Mouse (Mus musculus) megakaryocyte, adult 5-6 weeks (primary cell): Measurements from ENCODE around the gene Osm. TPM values are rescaled to one million over a fixed set of nuclear protein-coding genes. Genes with fewer than 3 reads are reported as not detected.

ENCODE experiments used
- ATAC-seq: 2 replicates; pipeline ENCODE4 v1.8.0; 2016; ENCODE audit warnings: mild to moderate bottlenecking, inconsistent platforms; ENCODE audit not compliant: poor library complexity, severe bottlenecking
- total RNA-seq, 2 experiments: library from RNA; stranded (forward) in 1 of 2; stranded (reverse) in 1 of 2; fragments of 153-499, 151-499 nt in 1 of 2; fragments of 221-1000, 200-1000 nt in 1 of 2; gene quantifications; 2 replicates each; pipeline versions ENCODE4 v1.2.3 to v1.2.4; 2015 to 2017

The Osm gene
- total RNA-seq, 2 experiments from 2014 or later: 34.4 to 39.2 TPM

DNA sequence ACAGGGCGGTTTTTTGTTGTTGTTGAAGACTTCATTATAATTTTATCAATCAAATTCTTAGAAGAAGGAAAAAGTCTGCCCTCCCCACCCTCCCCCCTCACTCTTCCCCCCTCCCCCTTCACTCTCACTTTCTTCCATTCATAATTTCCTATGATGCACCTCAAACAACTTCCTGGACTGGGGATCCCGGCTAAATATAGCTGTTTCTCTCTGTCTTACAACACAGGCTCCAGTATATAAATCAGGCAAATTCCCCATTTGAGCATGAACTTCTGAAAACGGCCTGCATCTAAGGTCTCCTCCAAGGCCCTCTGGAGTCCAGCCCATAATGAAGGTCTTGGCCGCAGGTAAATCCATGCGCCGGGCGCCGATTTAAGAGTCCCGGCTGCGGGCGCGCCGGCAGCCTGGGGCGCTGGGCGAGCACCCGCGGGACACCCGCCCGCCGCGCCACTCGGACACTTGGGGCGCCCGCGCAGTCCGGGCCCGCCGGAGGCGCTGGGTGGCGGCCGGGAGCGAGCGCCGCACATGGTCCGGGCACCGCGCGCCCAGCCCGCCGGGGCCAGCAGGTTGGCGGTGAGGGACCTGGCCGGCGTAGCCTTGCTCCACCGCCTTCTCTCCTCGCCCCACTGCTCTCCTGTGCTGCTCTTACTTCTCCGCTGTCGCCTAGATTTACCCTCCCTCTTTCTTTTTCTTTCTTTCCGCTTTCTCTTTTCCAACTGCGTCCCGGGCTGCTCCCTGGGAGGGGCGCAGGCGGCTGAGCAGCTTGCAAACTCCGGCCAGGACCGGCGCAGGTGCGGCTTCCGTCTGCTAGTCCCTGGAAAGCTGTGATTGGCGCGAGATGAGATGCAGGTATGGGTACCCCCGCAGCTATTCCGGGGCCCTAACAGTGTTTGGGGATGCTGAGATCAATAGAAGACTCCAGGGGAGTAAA is 30.3 kb downstream of the Osm start:
- ATAC-seq: peak; percentile 76

DNA sequence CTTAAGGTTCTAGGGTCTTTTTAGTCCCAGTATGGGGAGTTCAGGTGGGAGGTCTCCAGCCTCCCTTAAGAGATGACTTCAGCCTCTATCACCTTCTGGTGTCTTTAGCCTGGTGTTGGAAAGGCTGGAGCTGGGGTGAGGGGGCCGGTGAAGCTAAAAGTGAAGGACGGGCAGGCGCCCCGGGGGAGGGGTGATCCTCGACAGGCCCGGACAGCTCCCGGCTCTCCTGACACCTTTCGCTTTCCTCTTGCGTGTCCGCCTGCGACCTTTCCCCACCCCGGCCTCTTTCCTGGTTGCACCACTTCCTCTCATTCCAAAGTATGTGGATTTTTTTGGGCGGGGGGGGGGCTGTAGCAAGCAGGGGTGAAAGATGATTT is 31.0 kb downstream of the Osm start:
- ATAC-seq: no peak

DNA sequence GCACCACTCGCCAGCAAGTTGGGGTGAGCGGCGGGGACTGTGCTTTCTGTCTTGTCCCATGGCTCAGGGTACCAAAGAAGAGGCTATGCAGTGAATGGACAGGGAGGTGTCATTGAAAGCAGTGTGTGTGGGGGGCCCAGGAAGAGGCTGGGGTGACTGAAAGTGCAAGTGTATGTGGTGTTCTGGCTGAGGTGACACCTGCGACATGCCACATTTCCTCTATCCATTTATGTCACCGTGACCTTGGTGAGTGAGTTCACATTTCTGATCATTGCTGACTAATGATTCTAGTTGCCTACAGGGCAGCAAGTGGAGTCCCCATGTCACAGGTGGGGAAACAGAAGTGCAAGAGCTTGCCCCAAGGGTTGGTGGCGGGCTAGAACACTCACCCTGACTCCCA is 32.3 kb downstream of the Osm start:
- peak; percentile 27 for ATAC-seq

DNA sequence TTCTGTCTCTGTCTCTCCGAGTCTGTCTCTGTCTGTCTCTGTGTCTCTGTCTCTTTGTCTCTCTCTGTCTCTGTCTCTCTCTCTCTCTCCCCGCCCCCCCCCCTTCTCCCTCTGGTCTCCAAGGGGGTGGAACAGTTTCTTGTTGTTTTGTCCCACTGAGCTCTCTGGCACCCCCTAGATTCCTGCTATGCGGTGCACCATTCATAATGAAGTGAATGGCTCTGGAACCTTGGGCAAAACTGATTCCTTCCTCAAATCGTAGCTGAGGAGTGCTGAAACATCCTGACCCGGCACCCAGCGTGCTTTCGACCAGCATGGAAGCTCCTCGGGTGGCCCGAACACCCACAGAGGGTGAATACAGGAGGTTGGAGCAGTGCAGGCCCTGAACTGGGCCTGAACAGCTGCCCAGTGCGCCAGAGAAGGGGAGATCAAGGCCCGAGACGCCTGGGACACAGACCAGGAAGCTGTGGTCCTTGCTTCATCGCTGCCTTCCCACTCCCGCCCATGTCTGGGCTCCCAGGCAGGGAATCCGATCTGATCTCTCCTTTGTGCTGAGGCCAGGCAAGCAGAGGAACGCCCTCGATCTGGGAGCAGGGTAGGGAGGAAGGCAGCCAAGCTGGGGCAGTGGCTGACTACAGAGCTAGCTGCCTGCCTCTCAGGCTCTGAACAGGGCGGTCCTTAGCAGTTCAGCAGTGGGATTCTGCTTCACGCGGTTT is 34.7 kb downstream of the Osm start:
- peak; percentile 51 for ATAC-seq

- no peak for ATAC-seq
These were observed 35.3 kb downstream of the Osm start for GRCm38 (mm10) chr11:4271544-4271943.

GRCm38 (mm10) chr11:4276411-4276861 is 40.2 kb downstream of the Osm start:
- ATAC-seq: no peak

GRCm38 (mm10) chr11:4279909-4280308 is 43.7 kb downstream of the Osm start:
- ATAC-seq: no peak

DNA sequence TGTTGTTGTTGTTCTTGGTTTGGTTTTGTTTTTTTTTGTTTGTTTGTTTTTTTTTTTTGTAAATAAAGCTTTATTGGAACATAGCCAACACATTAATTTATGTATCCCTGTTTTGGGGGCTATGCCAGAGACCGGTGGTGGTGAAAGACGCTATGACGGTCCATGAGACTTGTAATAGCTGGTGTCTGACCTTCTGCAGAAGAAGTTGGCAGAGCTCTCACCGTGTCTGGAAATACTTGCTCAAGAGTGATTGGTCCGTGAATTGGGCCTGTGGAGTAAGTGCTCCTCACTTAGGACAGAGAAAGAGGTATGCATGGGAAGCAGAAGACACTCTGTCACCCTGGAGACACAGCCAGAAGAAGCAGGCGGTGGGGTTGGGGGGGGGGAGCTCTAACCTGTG is 45.6 kb downstream of the Osm start:
- ATAC-seq: no peak

DNA sequence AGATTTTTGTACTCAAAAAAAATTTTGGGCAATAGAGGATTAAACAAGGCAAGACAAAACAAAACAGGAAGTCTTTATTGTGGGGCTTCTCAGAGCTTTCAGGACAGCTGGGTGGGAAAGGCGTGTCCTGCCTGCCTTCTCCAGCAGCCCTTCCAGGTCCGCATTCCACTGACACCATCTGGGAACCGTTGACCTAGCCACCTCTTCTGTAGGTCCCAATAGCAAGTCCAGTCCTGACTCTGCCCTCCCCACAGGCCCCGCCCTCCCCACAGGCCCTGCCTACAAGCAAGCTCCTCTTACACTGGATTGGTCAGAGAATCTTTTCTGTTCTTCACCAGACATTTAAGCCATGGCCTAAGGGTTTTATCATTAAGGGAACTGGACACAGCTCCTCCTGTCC is 47.4 kb downstream of the Osm start:
- no peak for ATAC-seq

GRCm38 (mm10) chr11:4289280-4289679 is 53.1 kb downstream of the Osm start:
- peak; percentile 68 for ATAC-seq

Other genes starting within 250 kb of the Osm start
- not detected in 2 replicates for gene Sec14l4, start 205.0 kb upstream of the Osm start, total RNA-seq (2015)
- gene Sec14l4, start 205.0 kb upstream of the Osm start, total RNA-seq (2017): not detected in 2 replicates
- not detected in 2 replicates for gene Sec14l3, start 171.6 kb upstream of the Osm start, total RNA-seq (2015)
- not detected in 2 replicates for gene Sec14l3, start 171.6 kb upstream of the Osm start, total RNA-seq (2017)
- 1.1 and 2.6 TPM in 2 replicates for gene Mtfp1, start 141.0 kb upstream of the Osm start, total RNA-seq (2015)
- gene Mtfp1, start 141.0 kb upstream of the Osm start, total RNA-seq (2017): 1.3 and 1.8 TPM in 2 replicates
- gene Sec14l2, start 113.0 kb upstream of the Osm start, total RNA-seq (2015): 0.27 and 0.82 TPM in 2 replicates
- 0.81 and 3.9 TPM in 2 replicates for gene Sec14l2, start 113.0 kb upstream of the Osm start, total RNA-seq (2017)
- gene Rnf215, start 101.2 kb upstream of the Osm start, total RNA-seq (2015): 6.3 and 7.7 TPM in 2 replicates
- 12.8 and 14.8 TPM in 2 replicates for gene Rnf215, start 101.2 kb upstream of the Osm start, total RNA-seq (2017)
- 1.1 TPM in 1 of 2 replicates, not detected in the other for gene Ccdc157, start 76.1 kb upstream of the Osm start, total RNA-seq (2015)
- gene Ccdc157, start 76.1 kb upstream of the Osm start, total RNA-seq (2017): 0.44 and 1.3 TPM in 2 replicates
- gene Sf3a1, start 76.1 kb upstream of the Osm start, total RNA-seq (2015): 42.2 and 42.4 TPM in 2 replicates
- 24.8 and 28.9 TPM in 2 replicates for gene Sf3a1, start 76.1 kb upstream of the Osm start, total RNA-seq (2017)
- 2.5 and 3.8 TPM in 2 replicates for gene Tbc1d10a, start 49.6 kb upstream of the Osm start, total RNA-seq (2015)
- gene Tbc1d10a, start 49.6 kb upstream of the Osm start, total RNA-seq (2017): 5.5 and 8.3 TPM in 2 replicates
- gene Castor1, start 18.2 kb upstream of the Osm start, total RNA-seq (2015): 1.2 and 1.3 TPM in 2 replicates
- 1.1 and 2.3 TPM in 2 replicates for gene Castor1, start 18.2 kb upstream of the Osm start, total RNA-seq (2017)
- 0.18 and 0.31 TPM in 2 replicates for gene Lif, start 21.1 kb downstream of the Osm start, total RNA-seq (2015)
- 1.1 and 6.7 TPM in 2 replicates for gene Lif, start 21.1 kb downstream of the Osm start, total RNA-seq (2017)
- gene Hormad2, start 204.7 kb downstream of the Osm start, total RNA-seq (2015): not detected in 2 replicates
- gene Hormad2, start 204.7 kb downstream of the Osm start, total RNA-seq (2017): not detected in 2 replicates